Mouse (Mus musculus): ENCODE data around the gene Zfp3.

GRCm38 (mm10) chr11:70742581-70743459, 21.2 kb upstream of the Zfp3 start:
- TF ChIP-seq CTCF (IDR thresholded peaks at IDR 0.05; ENCODE audit: extremely low read depth, insufficient read length, insufficient replicate concordance, low read depth, low read length) (no peak), POLR2A (IDR thresholded peaks at IDR 0.05; ENCODE audit: low read depth, low read length) (no peak)

All from small intestine, adult 2 months (tissue).